Mouse (Mus musculus) lung, postnatal 10 days (tissue): Measurements from ENCODE around the gene Sstr4.

Experiments
- DNase-seq: peaks from one replicate; pipeline ENCODE4 v3.0.0; 2021

Sstr4 gene

DNA sequence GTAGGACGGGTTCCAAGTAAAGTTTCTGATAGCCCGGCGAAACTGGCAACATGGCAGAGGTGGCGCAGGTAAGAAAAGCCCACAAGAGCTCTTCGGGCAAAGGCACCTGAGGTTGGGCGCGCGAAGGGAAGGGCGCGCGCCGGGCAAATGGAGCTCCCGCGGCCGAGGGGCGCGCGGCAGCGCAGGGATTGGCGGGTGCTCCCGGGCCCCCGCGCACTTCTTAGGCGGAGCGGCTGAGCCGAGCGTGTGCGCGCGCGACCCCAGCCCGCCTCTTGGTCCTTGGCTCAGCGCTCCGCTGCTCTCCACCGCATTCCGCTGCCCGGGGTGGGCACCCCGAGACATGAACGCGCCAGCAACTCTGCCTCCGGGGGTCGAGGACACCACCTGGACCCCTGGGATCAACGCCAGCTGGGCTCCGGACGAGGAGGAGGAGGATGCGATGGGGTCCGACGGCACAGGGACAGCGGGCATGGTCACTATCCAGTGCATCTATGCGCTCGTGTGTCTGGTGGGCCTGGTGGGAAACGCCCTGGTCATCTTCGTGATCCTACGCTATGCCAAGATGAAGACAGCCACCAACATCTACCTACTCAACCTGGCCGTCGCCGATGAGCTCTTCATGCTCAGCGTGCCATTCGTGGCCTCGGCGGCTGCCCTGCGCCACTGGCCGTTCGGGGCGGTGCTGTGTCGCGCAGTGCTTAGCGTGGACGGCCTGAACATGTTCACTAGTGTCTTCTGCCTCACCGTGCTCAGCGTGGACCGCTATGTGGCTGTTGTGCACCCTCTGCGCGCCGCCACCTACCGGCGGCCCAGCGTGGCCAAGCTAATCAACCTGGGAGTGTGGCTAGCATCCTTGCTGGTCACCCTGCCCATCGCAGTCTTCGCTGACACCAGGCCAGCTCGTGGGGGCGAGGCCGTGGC lies at the start of gene Sstr4:
Sstr4 (plus strand) TSS at position 214 of the 921 bp plus-strand sequence.
- peak; percentile 56 for DNase-seq

DNA sequence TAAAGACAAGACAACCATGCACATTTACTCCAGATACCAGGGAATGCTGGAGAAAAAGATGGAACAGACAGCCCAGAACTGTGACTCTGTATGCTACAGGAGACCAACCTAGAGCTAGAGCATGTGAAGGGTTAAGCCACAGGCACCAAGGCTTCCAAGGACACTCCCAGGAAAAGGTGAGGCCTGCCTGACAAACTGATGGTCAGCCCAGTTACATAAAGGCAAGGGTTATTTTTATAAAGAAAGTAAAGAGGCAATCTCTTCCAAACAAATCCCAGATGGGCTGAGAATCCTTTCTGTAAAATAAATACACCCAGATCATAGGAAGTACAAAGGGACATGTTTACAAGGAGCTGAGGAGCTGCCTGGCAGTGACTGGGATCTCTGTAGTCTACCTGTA lies 49.8 kb upstream of the Sstr4 start:
- DNase-seq: peak; percentile 60

DNA sequence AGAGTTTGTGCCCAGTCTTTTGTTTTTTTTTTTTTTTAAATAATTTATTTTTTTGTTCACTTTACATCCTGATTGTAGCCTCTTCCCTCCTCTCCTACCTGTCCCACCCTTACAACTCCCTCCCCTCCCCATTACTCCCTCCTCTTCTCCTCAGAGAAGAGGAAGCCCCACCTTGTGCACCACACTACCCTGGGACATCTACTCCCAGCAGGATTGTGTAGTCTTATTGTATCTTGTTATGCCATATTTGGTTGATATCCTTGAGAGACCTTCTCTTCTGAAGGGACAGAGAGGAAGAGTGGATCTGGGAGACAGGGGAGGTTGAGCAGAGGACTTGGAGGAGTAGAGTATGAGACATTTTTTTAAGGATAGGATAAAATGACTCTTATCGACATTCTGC lies 48.2 kb upstream of the Sstr4 start:
- DNase-seq: no peak

DNA sequence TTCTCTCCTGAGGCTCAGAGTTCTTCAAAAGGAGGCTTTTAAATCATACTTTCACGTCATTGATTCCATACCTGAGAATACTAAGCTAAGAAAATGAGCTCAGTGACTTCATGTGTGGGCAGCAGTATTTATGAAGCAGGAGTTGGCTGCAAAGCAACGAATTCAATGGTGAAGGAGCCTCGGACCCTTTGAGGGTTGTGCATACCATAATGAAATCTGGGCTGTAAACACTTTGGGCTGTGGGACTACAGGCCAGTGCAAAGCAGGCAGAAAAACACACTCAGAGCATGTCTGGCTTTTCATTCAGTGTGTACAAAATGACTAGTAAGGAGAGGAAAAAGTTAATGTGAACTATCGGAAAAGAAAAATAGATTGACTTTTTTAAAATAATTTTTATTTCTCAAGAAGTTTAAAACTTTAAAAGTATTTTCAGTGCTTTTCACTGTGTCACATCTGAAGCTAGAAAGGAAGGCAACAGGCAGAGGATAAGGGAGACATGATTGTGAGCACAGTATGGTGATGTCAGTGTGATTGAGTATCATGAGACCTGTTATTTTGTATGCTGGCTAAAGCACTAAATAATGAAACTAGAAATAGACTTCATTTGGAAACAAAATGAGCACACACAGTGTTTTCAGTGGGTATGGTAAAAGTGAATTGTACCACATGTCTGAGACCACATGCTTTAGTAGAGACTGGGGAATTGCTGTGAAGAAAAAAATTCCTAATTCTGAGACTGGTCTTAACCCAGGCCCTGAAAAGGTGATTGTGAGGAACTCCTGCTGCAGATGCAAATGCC lies 45.4 kb upstream of the Sstr4 start:
- no peak for DNase-seq

DNA sequence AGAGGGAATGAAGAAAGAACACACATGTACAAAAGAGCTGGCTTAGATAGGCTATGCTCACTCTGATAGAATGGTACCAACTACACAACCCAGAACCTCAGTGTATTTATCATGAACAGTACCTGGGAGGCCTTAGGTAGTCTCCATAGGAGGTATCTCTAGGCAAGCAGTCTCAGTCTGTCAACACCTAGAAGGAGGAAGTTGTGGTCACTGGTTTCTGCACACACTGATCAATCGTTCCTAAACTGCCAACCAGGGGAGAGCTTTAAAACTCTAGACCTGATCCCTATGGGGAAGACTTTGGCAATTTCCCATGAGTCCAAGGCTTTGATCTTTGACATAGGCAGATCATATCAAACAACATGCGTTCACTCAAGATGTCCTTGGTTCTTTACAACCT lies 44.7 kb upstream of the Sstr4 start:
- no peak for DNase-seq

DNA sequence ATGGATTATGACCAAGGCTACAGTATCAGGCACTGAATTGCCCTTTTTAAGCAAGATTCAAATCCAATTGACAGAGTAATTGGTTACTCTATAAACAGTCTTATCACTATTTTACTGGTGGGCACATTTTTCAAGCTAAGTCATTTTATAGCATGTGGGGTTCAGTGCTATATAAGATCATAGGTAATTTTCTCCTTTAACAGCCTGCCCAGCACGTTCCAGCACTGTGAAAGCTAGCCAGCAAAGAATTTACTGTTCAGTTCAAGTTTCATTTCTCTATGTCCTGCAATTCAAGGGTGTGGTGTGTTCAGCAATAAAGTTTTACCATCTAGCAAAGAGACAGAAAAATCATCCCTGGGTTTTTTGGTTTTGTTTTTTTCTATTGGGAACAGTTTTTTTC lies 42.5 kb upstream of the Sstr4 start:
- DNase-seq: no peak

DNA sequence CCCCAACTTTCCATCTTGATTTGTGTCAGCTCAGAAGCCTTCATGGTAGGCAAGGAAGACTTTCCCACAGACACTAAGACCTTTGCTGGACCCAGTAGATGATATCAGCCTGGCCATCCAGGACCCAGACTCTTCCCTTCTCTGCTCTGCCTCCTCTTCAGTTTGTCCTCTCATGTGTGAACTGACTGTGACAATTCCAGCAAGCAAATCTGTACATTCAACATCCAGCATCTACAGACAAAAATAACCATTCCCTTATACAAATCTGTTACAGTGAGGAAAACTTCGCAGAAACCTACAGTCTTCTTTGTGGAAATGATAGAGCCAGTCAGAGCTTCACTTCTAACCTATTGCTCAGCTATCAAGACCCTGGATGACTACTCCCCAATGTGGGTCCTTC lies 38.0 kb upstream of the Sstr4 start:
- DNase-seq: no peak

DNA sequence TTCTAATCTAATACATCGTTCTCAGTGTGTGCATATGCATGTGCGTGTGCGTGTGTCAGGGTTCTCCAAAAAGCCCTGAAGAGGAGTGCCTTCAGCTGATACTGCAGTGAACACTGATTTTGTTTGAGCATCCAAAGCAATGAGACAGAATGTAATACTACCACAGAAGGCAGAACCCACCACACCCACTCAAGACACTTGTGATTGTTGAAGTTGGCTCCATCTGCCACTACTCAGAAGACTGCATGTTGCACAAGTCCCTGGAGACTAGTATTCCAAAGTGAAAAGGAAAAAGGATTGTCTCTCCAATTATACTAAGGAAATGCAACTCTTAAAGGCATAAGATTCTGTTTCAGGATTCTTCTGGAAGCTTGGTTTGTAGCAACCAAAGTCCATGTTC lies 30.6 kb upstream of the Sstr4 start:
- no peak for DNase-seq

DNA sequence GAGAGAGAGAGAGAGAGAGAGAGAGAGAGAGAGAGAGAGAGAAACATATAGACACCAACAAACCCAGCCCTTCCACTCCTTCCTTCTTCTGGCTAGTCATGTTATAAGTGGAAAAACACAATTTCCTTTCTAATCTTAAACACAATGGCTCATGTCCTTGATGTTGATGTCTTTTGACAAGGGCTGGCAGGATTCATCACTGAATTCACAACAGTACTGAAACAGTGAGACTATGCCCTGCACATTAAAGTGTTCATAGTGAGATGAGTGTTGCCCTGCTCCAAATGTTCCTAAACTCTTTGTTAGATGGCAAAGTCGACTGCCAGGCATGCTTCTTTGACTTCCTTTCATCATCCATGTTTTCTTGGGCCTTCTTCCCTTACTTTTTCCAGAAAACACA lies 29.9 kb upstream of the Sstr4 start:
- no peak for DNase-seq

DNA sequence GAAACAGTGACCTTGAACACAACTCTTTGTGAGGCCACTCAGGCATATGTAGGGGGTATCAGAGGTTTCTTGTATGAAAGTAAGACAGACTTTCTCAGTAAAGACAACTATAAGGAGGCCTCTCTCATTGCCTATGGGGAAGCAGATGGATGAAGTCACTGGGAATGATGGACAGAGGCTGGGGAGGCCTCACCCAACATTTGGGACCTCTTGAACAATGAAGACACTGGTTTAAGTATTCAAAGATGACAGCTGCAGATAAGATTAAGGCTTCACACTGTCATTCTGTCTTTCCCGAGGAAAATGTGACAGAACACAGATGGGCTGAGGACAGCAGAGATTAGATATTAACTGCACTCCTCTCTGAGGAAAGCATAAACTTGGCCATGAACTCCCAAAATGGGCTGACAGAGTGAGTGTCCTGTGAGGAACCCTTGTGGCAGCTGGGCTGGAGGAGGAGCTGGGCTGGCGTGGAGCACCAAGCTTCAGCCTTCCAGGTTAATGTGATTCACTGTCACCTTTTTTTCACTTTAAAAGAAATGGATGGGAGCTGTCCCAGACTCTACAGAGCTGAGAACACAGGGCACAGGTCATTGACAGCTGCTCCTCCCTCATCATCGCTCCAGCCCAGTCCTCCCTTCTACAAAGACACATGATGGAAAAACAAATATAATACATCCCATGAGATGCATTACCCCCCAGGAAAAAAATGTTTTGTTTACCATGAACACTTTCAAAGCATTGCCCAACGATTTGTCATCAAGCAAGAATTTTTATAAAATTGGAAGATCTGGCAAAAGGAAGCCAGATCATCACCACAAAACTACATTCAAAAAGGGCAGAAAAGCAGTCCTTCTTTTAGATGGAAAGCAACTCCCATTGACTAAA lies 23.2 kb upstream of the Sstr4 start:
- DNase-seq: peak; percentile 58

DNA sequence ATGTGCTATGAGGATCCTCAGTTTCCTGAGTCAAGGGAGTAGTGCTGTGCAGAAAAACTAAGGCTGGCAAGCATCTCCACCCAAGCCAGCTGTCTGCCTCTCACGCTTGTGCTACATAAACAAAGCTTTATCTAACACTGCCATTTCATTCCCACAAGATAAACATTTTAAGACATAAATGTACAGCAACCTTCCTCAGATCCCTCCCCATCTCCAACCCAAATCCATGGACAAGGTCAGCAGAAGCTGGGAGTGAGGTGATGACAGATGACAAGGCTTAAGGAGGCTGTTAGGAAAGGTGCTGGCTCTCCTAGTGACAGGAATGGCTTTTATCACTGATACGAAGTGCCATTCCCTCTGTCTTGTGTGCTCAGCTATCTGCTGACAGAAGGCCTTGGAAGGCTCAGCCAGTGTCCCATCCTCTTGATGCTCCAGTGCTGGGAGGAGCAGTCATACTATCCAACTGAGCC lies 21.5 kb upstream of the Sstr4 start:
- peak; percentile 60 for DNase-seq

DNA sequence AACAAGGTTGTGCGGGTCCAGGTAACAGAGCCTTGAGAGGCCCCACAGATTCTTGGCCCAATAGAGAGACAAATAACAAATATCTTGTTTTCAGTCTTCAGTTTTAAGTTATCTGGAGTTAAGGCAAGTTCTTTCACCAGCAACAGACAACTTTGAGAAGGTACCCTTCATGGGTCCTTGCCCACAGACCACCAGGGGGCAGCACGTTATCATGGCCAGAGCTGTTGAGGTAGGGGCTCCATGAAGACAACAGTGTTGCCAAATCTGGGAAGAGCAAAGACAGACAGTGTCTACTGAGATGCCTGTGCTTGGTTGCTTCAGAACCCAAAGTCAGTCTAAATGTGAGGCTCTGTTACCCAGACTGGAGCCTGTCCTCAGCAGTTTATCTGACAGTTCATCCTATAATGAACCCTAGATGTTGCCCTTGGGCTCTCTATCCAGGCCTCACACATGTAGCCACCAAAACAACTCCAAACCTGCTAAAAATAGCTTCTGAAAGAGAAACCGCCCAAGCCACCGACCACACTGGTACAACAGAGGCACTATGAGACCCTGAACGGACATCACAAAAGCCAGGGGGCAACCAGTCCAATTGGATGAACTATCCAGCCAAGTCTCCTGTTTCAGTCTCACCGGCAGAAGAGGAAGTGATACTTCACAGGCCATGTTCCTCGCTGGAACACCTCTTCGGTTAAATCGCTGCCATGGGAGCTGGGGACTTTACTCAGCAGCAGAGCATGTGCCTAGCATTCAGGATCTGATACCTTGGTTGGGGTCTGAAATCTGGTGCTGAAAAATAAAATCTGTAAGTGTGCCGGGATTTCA lies 19.6 kb upstream of the Sstr4 start:
- DNase-seq: peak; percentile 62

DNA sequence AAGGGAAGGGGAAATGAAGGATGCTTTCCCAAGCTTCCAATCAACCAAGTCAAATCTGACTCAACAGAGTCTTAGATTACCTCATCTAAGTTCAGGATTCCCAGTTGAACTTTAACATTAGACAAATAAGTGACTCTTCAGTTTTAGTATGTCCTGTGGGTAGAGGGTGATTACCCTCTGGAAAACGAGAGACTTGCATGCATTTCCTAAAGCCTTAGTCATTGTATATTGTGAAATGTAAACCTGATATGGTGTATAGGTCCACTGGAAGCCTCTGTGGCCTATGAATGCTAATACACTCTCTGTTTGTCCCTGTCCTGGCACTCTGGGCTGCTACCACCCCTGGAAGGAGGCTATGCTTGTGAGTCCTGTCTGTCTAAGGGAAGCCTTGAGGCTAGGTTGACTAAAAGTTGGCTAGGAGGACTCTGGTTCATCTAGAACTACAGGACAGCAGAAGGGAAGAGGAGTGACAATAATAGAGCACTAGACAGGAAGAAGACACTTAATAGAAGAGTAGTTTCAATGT lies 16.3 kb upstream of the Sstr4 start:
- DNase-seq: no peak

DNA sequence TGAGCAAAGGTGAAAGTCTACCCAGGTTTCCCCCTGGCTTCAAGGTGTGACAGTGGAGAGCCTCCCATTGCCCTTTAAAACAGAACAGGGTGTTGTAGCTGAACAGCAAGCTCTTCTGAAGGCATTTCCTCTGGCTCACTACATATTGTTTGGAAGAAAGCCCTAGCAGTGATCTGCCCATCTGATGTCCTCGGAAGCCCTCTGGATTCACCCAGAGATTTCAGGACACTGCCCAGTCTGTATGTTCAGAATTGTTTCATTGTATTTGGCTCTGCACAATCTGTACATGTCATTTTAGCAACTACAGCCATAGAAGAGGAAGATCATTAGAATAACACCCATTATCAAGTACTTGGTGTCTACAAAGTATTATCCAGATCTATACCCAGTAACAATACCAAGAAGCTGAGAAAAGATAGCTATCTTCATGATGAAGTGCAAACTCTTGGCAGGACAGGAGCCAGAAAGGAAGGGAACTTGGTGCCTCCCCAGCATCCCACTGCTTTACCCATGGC lies 15.2 kb upstream of the Sstr4 start:
- DNase-seq: peak; percentile 55

DNA sequence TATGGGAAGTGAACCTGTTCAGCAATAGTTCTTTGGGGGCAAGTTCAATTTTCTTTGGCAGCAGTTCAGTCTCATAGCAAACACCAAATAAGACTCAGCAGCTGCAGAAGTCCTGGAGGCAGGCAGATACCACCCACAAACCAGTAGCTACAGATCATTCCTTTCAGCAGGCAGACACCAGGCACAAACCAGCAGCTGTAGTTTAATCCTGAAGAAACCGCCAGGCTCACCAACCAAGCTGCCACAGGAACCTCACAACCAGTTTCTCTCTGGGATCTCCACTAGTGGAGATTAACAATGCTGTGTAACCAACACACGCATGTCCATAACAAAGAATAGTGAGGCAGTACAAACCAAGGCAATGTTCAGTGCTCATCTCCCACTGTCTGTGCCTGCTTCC lies 14.1 kb upstream of the Sstr4 start:
- DNase-seq: no peak

DNA sequence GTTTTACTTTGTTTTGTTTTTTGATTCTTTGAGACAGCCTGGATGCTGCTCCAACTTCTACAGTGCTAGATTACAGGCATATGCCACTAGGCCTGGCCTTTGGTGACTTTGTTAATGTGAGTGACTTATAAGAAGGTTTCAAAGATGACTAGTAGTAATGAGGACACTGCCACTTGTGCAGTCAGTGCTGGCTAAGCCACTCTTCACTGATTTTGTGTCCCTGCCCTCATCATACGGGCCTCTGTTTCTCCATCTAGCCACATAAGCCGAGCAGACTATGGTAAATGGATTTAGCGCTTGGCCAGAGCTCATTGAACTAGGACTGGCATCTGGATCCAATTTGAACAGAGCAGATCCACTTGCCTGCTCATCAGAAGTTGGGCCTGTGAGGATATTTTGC lies 8.7 kb upstream of the Sstr4 start:
- no peak for DNase-seq

DNA sequence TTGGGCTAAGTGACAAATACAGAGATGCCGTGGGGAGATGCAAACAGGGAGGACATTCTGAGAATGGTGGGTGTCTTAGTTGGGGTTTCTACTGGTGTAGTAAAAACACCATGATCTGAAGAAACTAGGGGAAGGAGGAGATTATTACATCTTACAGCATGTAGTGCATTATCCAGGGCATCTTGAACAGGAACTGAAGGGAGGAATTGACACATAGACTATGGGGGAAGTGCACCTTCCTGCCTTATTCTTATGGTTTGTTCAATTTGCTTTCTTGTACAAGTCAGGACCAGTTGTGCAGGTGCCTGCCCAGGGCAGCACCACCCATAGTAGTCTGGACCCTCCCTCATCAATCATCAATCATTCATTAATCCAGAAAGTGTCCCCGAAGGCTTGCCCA lies 8.2 kb upstream of the Sstr4 start:
- DNase-seq: no peak

DNA sequence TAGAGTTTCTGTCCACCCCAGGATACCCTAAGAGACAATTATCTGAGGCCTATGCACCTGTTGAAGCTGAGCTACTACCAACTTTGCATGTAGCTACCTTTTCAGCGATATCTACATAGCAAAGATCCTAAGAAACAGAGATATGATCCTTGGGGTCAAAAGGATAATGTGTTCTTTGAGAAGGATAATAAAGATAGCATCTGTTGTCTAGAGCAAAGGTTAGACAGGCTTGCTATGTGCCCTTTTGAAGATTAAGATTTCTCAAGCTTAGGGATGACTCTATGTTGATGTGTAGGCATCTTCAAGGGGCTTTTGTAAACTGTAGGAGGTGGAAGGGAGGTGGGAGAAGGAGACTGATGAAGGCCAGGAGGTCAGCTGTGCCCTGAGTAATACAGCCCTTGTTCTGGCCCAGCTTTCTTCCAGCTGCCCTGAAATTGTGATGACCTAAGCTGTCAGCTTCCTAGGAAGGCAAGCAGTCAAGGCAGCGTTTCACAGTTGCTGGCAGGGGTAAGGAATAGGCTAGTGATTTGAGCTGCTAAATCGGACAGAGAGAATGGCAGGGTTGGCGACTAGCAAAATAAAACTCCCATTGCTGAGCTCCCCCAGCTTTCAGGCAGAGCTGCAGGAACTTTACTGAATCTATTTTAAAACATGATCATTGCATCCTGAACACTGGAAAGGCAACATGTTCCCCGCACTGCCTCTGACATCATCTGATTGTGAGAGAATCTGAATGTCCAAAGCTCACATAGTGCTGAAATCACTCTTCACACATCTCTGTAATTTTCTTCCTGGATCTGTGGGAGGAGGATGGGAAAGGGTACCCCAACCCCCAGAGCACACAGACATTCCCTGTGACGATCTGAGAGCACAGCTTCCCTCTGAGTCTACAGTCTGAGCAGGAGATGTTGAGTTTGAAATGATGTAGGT lies 7.2 kb upstream of the Sstr4 start:
- DNase-seq: no peak

DNA sequence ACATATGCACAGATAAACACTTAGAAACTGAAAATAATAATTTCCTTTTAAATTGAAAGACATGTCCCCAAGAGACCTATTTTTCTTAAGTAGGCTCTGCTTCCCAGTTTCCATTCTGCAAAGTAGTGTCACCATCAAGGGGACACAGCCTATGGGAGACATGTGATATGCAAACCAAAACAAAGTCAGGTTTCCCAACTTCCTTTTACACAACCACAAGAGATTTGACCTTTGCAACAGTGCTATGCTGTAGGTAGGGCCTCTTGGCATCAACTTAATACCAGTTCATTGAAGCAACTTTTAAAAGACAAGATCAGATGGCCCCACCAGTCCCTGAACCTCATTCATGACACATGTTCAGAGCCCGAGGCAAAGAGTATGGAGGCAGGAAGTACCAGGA lies 2.0 kb upstream of the Sstr4 start:
- DNase-seq: no peak

DNA sequence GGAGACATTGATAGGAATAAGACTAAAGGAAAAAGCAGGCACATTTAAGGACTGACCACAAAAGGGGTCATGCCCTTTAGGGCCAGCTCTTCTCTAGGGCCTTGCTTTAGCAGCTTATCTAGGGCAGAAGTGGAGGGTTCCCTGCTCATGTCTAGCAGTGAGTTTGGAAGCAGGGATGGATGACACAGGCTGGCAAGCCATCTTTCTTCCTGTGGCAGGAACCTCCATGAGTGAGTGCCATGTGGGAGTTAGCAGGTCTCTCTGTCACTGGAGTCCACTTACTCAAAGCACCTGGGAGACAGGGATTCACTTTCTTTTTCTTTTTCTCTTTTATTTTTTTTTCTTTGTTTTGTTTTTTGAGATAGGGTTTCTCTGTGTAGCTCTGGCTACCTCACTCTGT lies 1.3 kb upstream of the Sstr4 start:
- DNase-seq: no peak
